Comparison of ENCODE assay signal across 13 mouse cellular contexts in genomic region chr10:61365902-61366301, GRCm38 (mm10). TPM values are rescaled to one million over a fixed set of nuclear protein-coding genes. Genes with fewer than 3 reads are reported as not detected.
A peak's percentile ranks its signal among the peaks of the same experiment; 100 is the strongest.
DNase-seq lines count a peak whose midpoint lies in the region; ATAC-seq lines count a peak whose summit lies in the region.
"Had no signal": no experiment of that assay in that cellular context is flagged by ENCODE, and none has a peak within 500 bp of the region (broad histone marks: within the 10 kb centered on the region; RNA-seq: fewer than 3 reads in every experiment).

No protein-coding gene starts in this region.

- H3K4me1 ChIP-seq in heart, embryonic 12.5 days (replicated peaks) = peaks cover 39% of the 10 kb centered on the region

- H3K9ac ChIP-seq in heart, embryonic 12.5 days = no peak overlapping the region
- H3K9ac ChIP-seq: embryonic facial prominence, embryonic 13.5 days had no signal

- 25% methylated on average over 1 of the region's 1 CpGs for WGBS in heart, embryonic 12.5 days

- no peaks in the 10 kb centered on the region for H3K9me3 ChIP-seq in heart, embryonic 12.5 days (replicated peaks)
- H3K9me3 ChIP-seq: embryonic facial prominence, embryonic 13.5 days had no signal

- no peaks in the 10 kb centered on the region for H3K27me3 ChIP-seq in heart, embryonic 12.5 days (replicated peaks)
- H3K27me3 ChIP-seq: embryonic facial prominence, embryonic 13.5 days had no signal

- ATAC-seq in heart, embryonic 12.5 days (ENCODE audit: insufficient number of reproducible peaks, low FRiP score) = no peak

- no peak overlapping the region for H3K4me2 ChIP-seq in heart, embryonic 12.5 days
- H3K4me2 ChIP-seq: embryonic facial prominence, embryonic 13.5 days had no signal

- peak; percentile 27 to 88 for DNase-seq in heart, adult 18-20 months
- DNase-seq in 416B (ENCODE audit: low read depth) = peak; percentile 52
- DNase-seq in adrenal gland, postnatal 36 days = peak; percentile 37 to 54
- peak; percentile 44 to 81 for DNase-seq in kidney, postnatal 25 days
- no peak for DNase-seq in thymus, postnatal 36 days
- no peak for DNase-seq in retina, embryonic 14.5 days (ENCODE audit: low spot score)
- DNase-seq in thymus, adult 18-20 months = no peak
- DNase-seq: layer of hippocampus, adult 9-11 months; spleen, adult 18-20 months had no signal

- H3K36me3 ChIP-seq in heart, embryonic 12.5 days = peaks cover 12% of the 10 kb centered on the region

- H3K4me3 ChIP-seq in heart, embryonic 12.5 days = no peak overlapping the region
- H3K4me3 ChIP-seq: embryonic facial prominence, embryonic 13.5 days had no signal

- H3K27ac ChIP-seq in heart, embryonic 12.5 days (ENCODE audit: poor library complexity, severe bottlenecking) = no peak overlapping the region
- H3K27ac ChIP-seq: embryonic facial prominence, embryonic 13.5 days; macrophage had no signal

RNA-seq across cellular contexts. Expression of gene Pald1, which starts 17.4 kb away (rescaled TPM):
- 10 to 100 TPM; 16.0 to 16.2 TPM for total RNA-seq in heart, adult 18-20 months (2021)
- 33.9 and 37.4 TPM in 2 replicates for polyA plus RNA-seq in heart, embryonic 12.5 days (2016; fragmentation: Nextera tagmentation; extraction: Ambion mirVana)
- 10 to 100 TPM; 21.0 to 22.8 TPM for total RNA-seq in adrenal gland, postnatal 36 days (2021)
- total RNA-seq: neutrophil, adult 5-6 weeks had no signal

RNA-seq across cellular contexts. Expression of gene Nodal, which starts 51.9 kb away (rescaled TPM):
- not detected for total RNA-seq in heart, adult 18-20 months (2021)
- not detected in 2 replicates for polyA plus RNA-seq in heart, embryonic 12.5 days (2016; fragmentation: Nextera tagmentation; extraction: Ambion mirVana)
- total RNA-seq in adrenal gland, postnatal 36 days (2021) = not detected
- total RNA-seq: neutrophil, adult 5-6 weeks had no signal
- polyA plus RNA-seq: macrophage had no signal

Comparison
In these comparisons a context has a peak if more than half of its experiments do, and no peak if none do; other contexts are left out.
1. DNase-seq: peak in heart, adult 18-20 months (2 of 2), 416B (single experiment), adrenal gland, postnatal 36 days (2 of 2) and kidney, postnatal 25 days (2 of 2); none in thymus, postnatal 36 days (0 of 2), retina, embryonic 14.5 days (single experiment) and thymus, adult 18-20 months (0 of 2).